Mouse (Mus musculus): ENCODE measurements around the gene Golga1.

GRCm38 (mm10) chr2:39004880-39005435, 60.4 kb downstream of the Golga1 start, which contains the start of gene Arpc5l:
- TF ChIP-seq POLR2A (IDR thresholded peaks at IDR 0.05; ENCODE audit: low read depth, low read length) (peak; percentile 60), CTCF (IDR thresholded peaks at IDR 0.05; ENCODE audit: extremely low read depth, insufficient read depth, insufficient read length, insufficient replicate concordance) (no peak)
